Mouse (Mus musculus) limb, embryonic 11.5 days (tissue): Measurements from ENCODE around the gene A3galt2. TPM values are rescaled to one million over a fixed set of nuclear protein-coding genes. Genes with fewer than 3 reads are reported as not detected.

Experiments
- ATAC-seq: fragments of 200-750 bp; cut with Nextera tagmentation; 2 replicates; pipeline ENCODE4 v1.8.0; 2017; ENCODE audit warnings: low read depth; ENCODE audit not compliant: insufficient number of reproducible peaks, low FRiP score, low TSS enrichment
- DNase-seq: peaks from one replicate; pipeline ENCODE4 v3.0.0-alpha.2; 2015; ENCODE audit warnings: low spot score
- H3K27ac ChIP-seq: fragments of 300-500 bp; sonication (generic); replicated peaks from 2 replicates; pipeline ENCODE4 v1.5.1; 2014; ENCODE audit warnings: low read depth, mild to moderate bottlenecking, low read length
- H3K27me3 ChIP-seq: fragments of 300-500 bp; sonication (generic); 2 replicates; pipeline ENCODE4 v1.6.1; 2014; ENCODE audit warnings: mild to moderate bottlenecking, low read length, mixed read lengths; ENCODE audit not compliant: control insufficient read depth, insufficient read depth
- H3K36me3 ChIP-seq: fragments of 300-500 bp; sonication (generic); 2 replicates; pipeline ENCODE4 v1.6.1; 2014; ENCODE audit warnings: mild to moderate bottlenecking, low read length, moderate library complexity, mixed read lengths; ENCODE audit not compliant: control insufficient read depth, insufficient read depth
- H3K4me1 ChIP-seq: fragments of 300-500 bp; sonication (generic); 2 replicates; pipeline ENCODE4 v1.6.1; 2014; ENCODE audit warnings: low read length, mixed read lengths; ENCODE audit not compliant: control insufficient read depth, insufficient read depth
- H3K4me2 ChIP-seq: fragments of 300-500 bp; sonication (generic); 2 replicates; pipeline ENCODE4 v1.6.1; 2014; ENCODE audit warnings: low read depth, mild to moderate bottlenecking, moderate library complexity; ENCODE audit not compliant: severe bottlenecking
- H3K4me3 ChIP-seq: fragments of 300-500 bp; sonication (generic); 2 replicates; pipeline ENCODE4 v1.5.1; 2014; ENCODE audit warnings: low read depth, low read length
- H3K9ac ChIP-seq: fragments of 300-500 bp; sonication (generic); 2 replicates; pipeline ENCODE4 v1.6.1; 2014; ENCODE audit warnings: mild to moderate bottlenecking, low read length
- H3K9me3 ChIP-seq: fragments of 300-500 bp; sonication (generic); 2 replicates; pipeline ENCODE4 v1.6.1; 2016; ENCODE audit warnings: low read length; ENCODE audit not compliant: control insufficient read depth
- WGBS: fragments of 180-500 bp; shearing (Covaris S2); extraction: QIAGEN DNeasy Blood & Tissue Kit; methylation state at CpG from one replicate; pipeline ENCODE4 v1.1.7; 2014; 5-methylcytosine and 5-hydroxymethylcytosine counted together
- polyA plus RNA-seq: library from polyadenylated mRNA; unstranded; fragments of >200 nt; fragmentation: Nextera tagmentation; extraction: Ambion mirVana; gene quantifications from 2 replicates; pipeline ENCODE4 v1.2.1, GENCODE M21; 2014

The A3galt2 gene
- polyA plus RNA-seq, 1 experiment from 2014 or later, result 0.28 TPM

DNA sequence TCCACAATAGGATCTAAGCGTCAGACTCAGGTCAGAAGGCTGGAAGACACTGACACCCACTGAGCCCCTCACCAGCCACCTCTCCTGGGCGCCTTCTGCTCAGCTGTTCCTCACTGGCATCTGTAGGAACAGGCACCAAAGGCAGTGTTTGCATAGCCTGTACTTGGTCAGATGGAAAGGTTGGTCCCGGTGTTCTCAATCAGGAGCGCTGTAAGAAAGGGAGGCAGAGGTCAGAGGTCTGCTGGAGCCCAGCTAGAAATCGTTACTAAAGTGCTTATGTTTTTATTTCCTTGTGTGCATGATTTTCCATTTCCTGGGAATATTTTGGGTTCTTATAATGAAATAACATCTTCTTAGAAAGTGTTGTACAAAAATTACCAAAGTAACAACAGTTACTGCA, 13.3 kb upstream of the A3galt2 start:
- Histone ChIP-seq H3K27ac (no peak overlapping the region), H3K9ac (no peak overlapping the region), H3K36me3 (peaks cover 25% of the 10 kb centered on the region), H3K4me2 (no peak overlapping the region), H3K9me3 (no peaks in the 10 kb centered on the region), H3K4me3 (no peak overlapping the region), H3K4me1 (peaks cover 5% of the 10 kb centered on the region), H3K27me3 (no peaks in the 10 kb centered on the region)
- WGBS, result 66% methylated on average over 5 of the region's 5 CpGs
- DNase-seq, result no peak
- no peak for ATAC-seq

DNA sequence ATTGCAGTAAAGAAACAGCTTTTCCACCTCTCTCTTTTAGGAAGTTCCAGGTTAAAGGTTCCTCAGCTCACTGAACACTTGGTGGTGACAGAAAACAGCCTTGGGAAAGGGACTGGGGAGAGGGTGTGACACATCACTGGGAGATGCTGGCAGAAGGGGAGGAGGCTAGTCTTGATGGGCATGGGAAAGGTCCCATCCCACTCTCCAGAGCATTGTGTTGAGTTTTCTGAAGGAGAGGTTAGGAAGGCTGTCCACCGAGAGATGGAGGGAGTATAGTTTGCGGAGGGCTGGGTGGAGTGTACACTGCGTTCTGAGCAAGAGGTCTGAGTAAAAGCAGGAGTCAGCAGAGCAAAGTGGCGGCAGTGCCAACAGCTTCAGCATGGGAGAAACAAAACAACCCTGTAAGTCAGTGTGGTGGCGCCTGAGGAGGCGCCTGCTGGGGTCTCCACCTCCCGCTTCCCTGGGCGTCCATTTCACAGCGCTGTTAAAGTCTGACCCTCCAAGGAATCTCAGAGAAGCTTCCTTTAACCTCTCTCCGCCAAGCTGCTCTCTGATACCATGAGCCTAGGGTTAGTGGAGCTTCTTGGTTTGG, 12.7 kb upstream of the A3galt2 start:
- DNase-seq, result no peak
- 75% methylated on average over 10 of the region's 10 CpGs for WGBS
- no peak overlapping the region for H3K27ac ChIP-seq
- H3K4me3 ChIP-seq, result no peak overlapping the region
- H3K4me1 ChIP-seq, result no peaks in the 10 kb centered on the region; the same call in 1 of the 2 replicates
- no peaks in the 10 kb centered on the region for H3K27me3 ChIP-seq
- no peaks in the 10 kb centered on the region for H3K9me3 ChIP-seq
- no peak for ATAC-seq
- peaks cover 31% of the 10 kb centered on the region for H3K36me3 ChIP-seq
- no peak overlapping the region for H3K9ac ChIP-seq
- H3K4me2 ChIP-seq, result no peak overlapping the region

DNA sequence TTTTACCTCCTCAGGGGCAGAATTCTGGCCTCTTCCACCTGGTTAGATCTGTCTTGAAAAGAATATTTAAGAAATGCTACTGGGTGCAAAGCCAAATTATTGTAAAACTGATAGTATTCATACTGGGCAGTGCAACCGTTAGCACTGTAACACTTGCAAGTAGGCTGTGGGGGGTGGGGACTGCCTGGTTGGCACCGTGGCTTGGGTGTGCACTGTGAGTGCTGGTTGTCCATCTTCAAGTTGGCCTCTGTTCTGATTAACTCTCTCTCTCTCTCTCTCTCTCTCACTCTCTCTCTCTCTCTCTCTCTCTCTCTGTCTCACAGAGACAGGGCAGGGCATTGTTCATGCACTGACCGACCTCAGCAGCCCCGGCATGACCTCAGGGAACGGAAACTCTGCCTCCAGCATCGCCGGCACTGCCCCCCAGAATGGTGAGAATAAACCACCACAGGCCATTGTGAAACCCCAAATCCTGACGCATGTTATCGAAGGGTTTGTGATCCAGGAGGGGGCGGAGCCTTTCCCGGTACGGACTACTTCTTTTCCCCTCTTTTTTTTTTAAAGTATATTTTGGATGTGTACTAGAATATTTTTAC, 12.0 kb upstream of the A3galt2 start:
- no peak overlapping the region for H3K4me3 ChIP-seq
- H3K9ac ChIP-seq, result no peak overlapping the region
- no peaks in the 10 kb centered on the region for H3K27me3 ChIP-seq
- H3K4me2 ChIP-seq, result no peak overlapping the region
- no peak overlapping the region for H3K27ac ChIP-seq
- peaks cover 35% of the 10 kb centered on the region for H3K36me3 ChIP-seq
- WGBS, result 81% methylated on average over 12 of the region's 12 CpGs
- no peak for ATAC-seq
- no peaks in the 10 kb centered on the region for H3K9me3 ChIP-seq
- no peak for DNase-seq
- H3K4me1 ChIP-seq, result no peaks in the 10 kb centered on the region; the same call in 1 of the 2 replicates

DNA sequence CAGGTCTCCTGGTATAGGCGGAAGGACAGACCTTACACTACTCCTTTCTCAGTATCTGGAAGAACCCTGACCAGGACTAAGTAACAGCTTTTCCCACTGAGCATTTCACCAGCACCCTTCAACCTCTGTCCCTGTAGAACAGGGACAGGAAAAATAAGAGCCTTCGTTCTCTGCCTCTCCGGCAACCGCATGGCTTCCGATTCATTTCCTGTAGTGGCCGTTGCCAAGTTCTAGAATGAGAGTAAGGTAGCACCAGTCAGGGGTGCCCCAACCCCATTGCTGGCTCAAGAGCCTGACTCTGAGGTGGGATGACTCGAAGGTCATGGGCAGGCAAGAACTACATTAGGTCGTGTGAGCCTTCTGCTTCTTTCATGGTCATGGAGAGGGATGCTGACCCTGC, 10.0 kb upstream of the A3galt2 start:
- H3K27me3 ChIP-seq, result no peaks in the 10 kb centered on the region
- no peaks in the 10 kb centered on the region for H3K4me1 ChIP-seq
- H3K4me3 ChIP-seq, result no peak overlapping the region
- H3K9ac ChIP-seq, result no peak overlapping the region
- H3K9me3 ChIP-seq, result no peaks in the 10 kb centered on the region
- no peak overlapping the region for H3K27ac ChIP-seq
- WGBS, result 95% methylated on average over 8 of the region's 8 CpGs
- H3K4me2 ChIP-seq, result no peak overlapping the region
- ATAC-seq (no peak), DNase-seq (no peak)
- peaks cover 47% of the 10 kb centered on the region for H3K36me3 ChIP-seq

DNA sequence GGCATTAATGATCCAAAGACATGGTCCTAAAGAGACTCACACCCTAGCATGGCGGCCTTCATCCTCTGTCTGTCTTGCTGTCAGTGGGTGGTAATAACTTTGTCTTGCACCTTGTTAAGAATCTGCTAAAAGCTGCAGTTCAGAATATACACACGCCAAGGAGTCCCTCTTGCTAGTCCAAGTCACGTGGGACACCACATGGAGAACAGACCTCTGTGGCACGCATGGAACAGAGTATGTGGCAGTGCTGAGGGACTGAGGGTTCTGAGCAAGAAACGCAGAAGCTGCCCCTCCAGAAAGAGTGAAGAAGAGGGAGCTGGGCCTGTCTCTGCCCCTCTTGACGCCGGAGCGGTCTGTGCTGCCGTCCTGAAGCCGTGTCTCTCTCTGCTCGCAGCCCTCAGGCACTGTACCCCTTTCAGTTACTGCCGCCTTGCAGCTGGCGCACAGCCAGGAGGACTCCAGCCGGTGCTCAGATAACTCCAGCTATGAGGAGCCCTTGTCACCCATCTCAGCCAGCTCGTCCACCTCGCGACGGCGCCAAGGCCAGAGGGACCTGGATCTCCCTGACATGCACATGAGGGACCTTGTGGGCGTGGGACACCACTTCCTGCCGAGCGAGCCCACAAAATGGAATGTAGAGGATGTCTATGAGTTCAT, 7.4 kb upstream of the A3galt2 start:
- ATAC-seq (no peak), DNase-seq (no peak)
- H3K27ac ChIP-seq, result no peak overlapping the region
- H3K27me3 ChIP-seq, result no peaks in the 10 kb centered on the region
- no peaks in the 10 kb centered on the region for H3K9me3 ChIP-seq
- no peak overlapping the region for H3K9ac ChIP-seq
- no peak overlapping the region for H3K4me2 ChIP-seq
- H3K4me3 ChIP-seq, result no peak overlapping the region
- WGBS, result 93% methylated on average over 22 of the region's 22 CpGs
- H3K4me1 ChIP-seq, result no peaks in the 10 kb centered on the region
- peaks cover 63% of the 10 kb centered on the region for H3K36me3 ChIP-seq

DNA sequence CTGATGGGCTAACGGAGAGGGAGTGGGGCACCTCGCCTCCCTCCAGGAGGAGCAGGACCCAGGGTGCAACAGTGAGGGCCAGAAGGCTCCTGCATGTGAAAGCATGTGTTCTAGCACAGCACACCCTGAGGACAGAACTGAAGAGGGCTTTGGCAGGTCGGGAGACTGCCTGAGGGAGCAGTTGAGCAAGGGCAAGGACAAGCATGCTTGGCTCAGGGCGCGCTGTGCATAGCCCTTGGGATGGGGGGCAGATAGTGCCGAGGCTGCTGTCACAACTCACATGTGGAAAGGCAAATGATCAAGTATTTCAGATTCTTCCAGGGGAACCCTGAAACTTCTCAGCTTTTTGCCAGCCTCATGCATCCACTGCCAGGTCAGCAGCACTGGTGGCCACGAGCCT, 6.9 kb upstream of the A3galt2 start:
- H3K4me3 ChIP-seq, result no peak overlapping the region
- no peak for DNase-seq
- no peaks in the 10 kb centered on the region for H3K9me3 ChIP-seq
- H3K36me3 ChIP-seq, result peaks cover 63% of the 10 kb centered on the region
- H3K4me2 ChIP-seq, result no peak overlapping the region
- no peak for ATAC-seq
- H3K9ac ChIP-seq, result no peak overlapping the region
- WGBS, result 94% methylated on average over 7 of the region's 7 CpGs
- no peaks in the 10 kb centered on the region for H3K27me3 ChIP-seq
- no peaks in the 10 kb centered on the region for H3K4me1 ChIP-seq
- no peak overlapping the region for H3K27ac ChIP-seq

DNA sequence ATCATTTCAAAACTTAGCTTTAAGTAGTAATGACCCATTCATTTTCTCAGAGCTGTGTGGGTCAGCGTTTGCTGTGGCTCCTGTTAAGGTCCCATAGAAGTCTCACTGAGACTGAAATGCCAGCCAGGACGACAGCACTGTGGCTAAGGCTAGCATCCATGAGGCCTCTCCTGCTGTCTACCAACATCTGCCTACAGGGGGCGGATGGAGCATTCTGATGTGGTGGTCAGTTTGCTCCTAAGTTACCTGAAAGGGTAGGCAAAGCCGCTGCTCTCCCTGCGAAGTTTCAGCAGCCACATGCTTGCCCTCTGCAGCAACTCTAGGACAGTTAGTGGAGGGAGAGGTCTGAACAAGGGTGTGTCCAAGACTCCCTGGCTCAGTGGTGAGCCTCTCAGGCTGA, 4.2 kb upstream of the A3galt2 start:
- H3K27me3 ChIP-seq, result no peaks in the 10 kb centered on the region
- no peak overlapping the region for H3K9ac ChIP-seq
- DNase-seq, result no peak
- peaks cover 48% of the 10 kb centered on the region for H3K36me3 ChIP-seq
- no peak overlapping the region for H3K4me3 ChIP-seq
- no peak for ATAC-seq
- WGBS, result 69% methylated on average over 5 of the region's 5 CpGs
- no peak overlapping the region for H3K4me2 ChIP-seq
- no peak overlapping the region for H3K27ac ChIP-seq
- no peaks in the 10 kb centered on the region for H3K4me1 ChIP-seq
- H3K9me3 ChIP-seq, result no peaks in the 10 kb centered on the region

DNA sequence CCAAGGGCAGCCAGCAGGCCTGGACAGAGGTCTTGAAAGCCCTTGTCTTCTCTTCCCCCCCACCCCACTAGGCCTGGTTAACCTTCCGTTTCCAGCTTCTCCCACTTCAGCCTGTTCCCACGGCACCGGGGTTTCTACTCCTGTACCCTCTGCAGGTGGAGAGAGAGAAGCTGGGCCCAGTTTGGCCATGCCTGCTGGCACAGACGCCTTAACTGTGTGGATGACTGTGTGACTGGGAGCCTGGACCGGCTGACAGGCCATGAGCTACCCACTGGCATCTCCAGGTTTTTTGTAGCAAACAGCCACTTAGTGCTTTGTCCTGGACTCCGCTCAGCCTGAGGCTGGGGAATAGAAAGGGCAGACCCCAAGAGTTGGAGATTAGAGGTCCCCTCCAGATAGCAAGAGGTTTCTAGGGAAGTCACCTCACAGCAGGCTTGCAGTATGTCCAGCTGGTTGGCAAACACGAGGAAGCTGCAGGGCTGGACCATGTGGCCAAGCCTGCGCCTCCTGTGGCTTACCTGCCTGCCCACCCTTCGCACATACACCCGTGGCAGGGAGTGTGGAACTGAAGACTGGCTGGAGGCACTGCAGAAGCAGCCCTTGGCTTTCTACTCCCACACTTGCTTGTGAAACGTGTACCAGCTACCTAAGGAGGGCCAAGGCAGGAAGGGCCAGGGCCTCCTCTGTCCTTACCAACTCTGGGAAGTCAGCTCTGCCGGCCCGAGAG, 3.0 kb upstream of the A3galt2 start:
- no peak for DNase-seq

More for the DNA sequence above, 3.0 kb upstream of the A3galt2 start:
- ATAC-seq, result no peak
- H3K4me1 ChIP-seq, result no peaks in the 10 kb centered on the region
- H3K27ac ChIP-seq, result no peak overlapping the region
- H3K4me3 ChIP-seq, result no peak overlapping the region
- H3K9ac ChIP-seq, result no peak overlapping the region
- peaks cover 37% of the 10 kb centered on the region for H3K36me3 ChIP-seq
- WGBS, result 87% methylated on average over 13 of the region's 13 CpGs
- no peak overlapping the region for H3K4me2 ChIP-seq
- no peaks in the 10 kb centered on the region for H3K27me3 ChIP-seq
- no peaks in the 10 kb centered on the region for H3K9me3 ChIP-seq
